Mouse (Mus musculus): ENCODE measurements at regions not wholly inside any gene's neighbourhood (a gene's known extent, or its start where the extent isn't known, plus 50 kb on each side); places are given as distances from the start of the nearest gene placed in this dataset.
"Not testable (repeated sequence)": the region's sequence is repeated elsewhere in the genome, so short reads cannot be mapped to it uniquely, and the experiment has no call there.

GRCm38 (mm10) chr7:60974116-60974515, 834.1 kb upstream of the Snrpn start:
- not testable (repeated sequence) for DNase-seq (ENCODE audit: low spot score in 2 of 2)

- no peak for DNase-seq (ENCODE audit: low spot score in 2 of 2)
Observed at GRCm38 (mm10) chr7:60961188-60961587, 821.2 kb upstream of the Snrpn start.

- peak in 1 of 2 experiments; percentile 2 for DNase-seq (ENCODE audit: low spot score in 2 of 2)
Observed at GRCm38 (mm10) chr7:60939764-60940457, 799.9 kb upstream of the Snrpn start.
